Comparison of ENCODE assay signal across 22 mouse cellular contexts in the genomic region with DNA sequence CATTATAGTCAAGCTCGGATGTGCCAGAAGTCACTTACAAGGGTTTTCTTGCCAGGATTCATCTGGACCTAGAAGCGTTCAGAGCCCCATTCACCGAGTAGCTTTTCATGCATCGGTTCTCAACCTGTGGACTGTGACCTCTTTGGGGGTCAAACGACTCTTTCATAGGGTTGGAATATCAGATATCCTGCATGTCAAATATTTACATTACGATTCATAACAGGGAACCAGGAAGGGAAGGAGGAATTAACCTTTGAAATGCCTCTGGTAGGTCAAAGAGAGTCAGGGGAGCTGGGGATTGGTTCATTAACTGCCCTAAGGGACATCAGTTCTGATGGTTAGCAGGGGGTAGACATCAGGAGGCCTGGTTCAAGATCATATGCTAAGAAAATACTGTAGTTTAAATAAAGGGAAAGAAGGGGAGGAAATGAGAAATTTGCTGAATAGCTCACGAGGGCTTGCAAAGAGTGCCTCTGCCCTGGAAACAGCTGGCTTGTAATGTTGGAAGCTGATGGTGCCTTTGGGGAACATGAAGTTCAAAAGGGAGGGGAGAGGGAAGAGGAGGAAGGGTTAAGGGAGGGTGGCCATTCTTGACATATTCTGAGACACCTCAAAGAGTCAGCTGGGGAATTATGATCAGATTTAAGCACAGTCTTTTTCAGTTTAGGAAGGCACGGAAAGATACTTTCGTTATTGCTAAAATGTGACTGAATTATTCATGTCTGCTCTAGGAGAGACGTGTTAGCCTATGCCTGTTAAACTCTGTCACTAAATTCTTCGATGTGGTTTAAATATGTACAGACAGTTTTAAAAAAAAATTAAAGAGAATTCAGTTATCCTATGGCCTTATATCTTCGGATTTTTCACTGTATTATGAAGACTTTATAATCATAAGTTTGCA.
DNase-seq lines count a peak whose midpoint lies in the region; ATAC-seq and TF ChIP-seq lines count a peak whose summit lies in the region.
"Had no signal": no experiment of that assay in that cellular context is flagged by ENCODE, and none has a peak within 500 bp of the region (broad histone marks: within the 10 kb centered on the region; RNA-seq: fewer than 3 reads in every experiment).

No protein-coding gene starts in this region.

- peak; percentile 17 for DNase-seq in embryo, embryonic 11 days
- DNase-seq in embryo, embryonic 10 days (ENCODE audit: low spot score), result no peak
- no peak for DNase-seq in limb, embryonic 10.5 days (ENCODE audit: low spot score)
- no peak for DNase-seq in limb, embryonic 14.5 days (ENCODE audit: low spot score)
- no peak for DNase-seq in left cerebral cortex, postnatal 14 days (ENCODE audit: low spot score in 2 of 2)
- DNase-seq: adrenal gland, postnatal 14 days; cerebellum, adult 9-10 months; heart, postnatal 4 days; kidney, adult 11 months; kidney, postnatal 36 days; left cerebral cortex, postnatal 4 days; liver, postnatal 0 days; lung, postnatal 14 days; right cerebral cortex, postnatal 14 days had no signal

- intact Hi-C loops in left cerebral cortex, postnatal 14 days (cut with DNase I), result no loop called here

- H3K4me3 ChIP-seq in limb, embryonic 13.5 days, result no peak overlapping the region
- H3K4me3 ChIP-seq in limb, embryonic 10.5 days, result no peak overlapping the region
- no peak overlapping the region for H3K4me3 ChIP-seq in embryonic facial prominence, embryonic 12.5 days
- H3K4me3 ChIP-seq in limb, embryonic 14.5 days (replicated peaks; ENCODE audit: low read length), result no peak overlapping the region
- no peak overlapping the region for H3K4me3 ChIP-seq in hindbrain, embryonic 13.5 days
- H3K4me3 ChIP-seq: forebrain, embryonic 10.5 days; hindbrain, embryonic 15.5 days; kidney, embryonic 15.5 days had no signal

- H3K4me2 ChIP-seq in limb, embryonic 13.5 days (replicated peaks), result peak overlapping the region; percentile 17; the same call in 1 of the 2 replicates
- no peak overlapping the region for H3K4me2 ChIP-seq in embryonic facial prominence, embryonic 12.5 days (replicated peaks)
- peak overlapping the region; percentile 24; the same call in 1 of the 2 replicates for H3K4me2 ChIP-seq in limb, embryonic 14.5 days (replicated peaks; ENCODE audit: low read depth, low read length, severe bottlenecking)
- no peak overlapping the region for H3K4me2 ChIP-seq in hindbrain, embryonic 13.5 days
- H3K4me2 ChIP-seq: hindbrain, embryonic 15.5 days; kidney, embryonic 15.5 days; liver, embryonic 11.5 days had no signal

- ATAC-seq in limb, embryonic 13.5 days (ENCODE audit: low FRiP score, low read depth), result 0 out of 2 replicates have a peak, but pooled peaks have one; percentile 65
- ATAC-seq in embryonic facial prominence, embryonic 12.5 days (ENCODE audit: insufficient number of reproducible peaks, insufficient read depth, low FRiP score, low TSS enrichment), result peak; percentile 15; the same call in 1 of the 2 replicates
- no peak for ATAC-seq in limb, embryonic 14.5 days (ENCODE audit: low FRiP score, low read depth)
- no peak for ATAC-seq in hindbrain, embryonic 13.5 days (ENCODE audit: low FRiP score)
- ATAC-seq: forebrain, embryonic 16.5 days; liver, postnatal 0 days had no signal

- no peak overlapping the region for H3K9ac ChIP-seq in limb, embryonic 13.5 days
- no peak overlapping the region for H3K9ac ChIP-seq in embryonic facial prominence, embryonic 12.5 days
- no peak overlapping the region for H3K9ac ChIP-seq in limb, embryonic 14.5 days (ENCODE audit: low read depth, low read length, severe bottlenecking)
- no peak overlapping the region for H3K9ac ChIP-seq in hindbrain, embryonic 13.5 days
- H3K9ac ChIP-seq: hindbrain, embryonic 15.5 days; kidney, embryonic 15.5 days; liver, postnatal 0 days had no signal

- peaks cover 27% of the 10 kb centered on the region for H3K4me1 ChIP-seq in limb, embryonic 13.5 days
- H3K4me1 ChIP-seq in limb, embryonic 10.5 days, result peaks cover 3% of the 10 kb centered on the region
- peaks cover 14% of the 10 kb centered on the region for H3K4me1 ChIP-seq in embryonic facial prominence, embryonic 12.5 days
- 0 out of 2 replicates have a peak, but pooled peaks cover 8% of the 10 kb centered on the region for H3K4me1 ChIP-seq in limb, embryonic 14.5 days (ENCODE audit: control insufficient read depth, insufficient read depth, low read length)
- H3K4me1 ChIP-seq in hindbrain, embryonic 13.5 days (replicated peaks), result peaks cover 4% of the 10 kb centered on the region

- no peak for TF ChIP-seq POLR2A in limb, embryonic 14.5 days (IDR thresholded peaks at IDR 0.05; ENCODE audit: borderline replicate concordance, extremely low read depth, insufficient read depth, insufficient read length)

- no peaks in the 10 kb centered on the region for H3K36me3 ChIP-seq in limb, embryonic 13.5 days
- H3K36me3 ChIP-seq in limb, embryonic 10.5 days, result no peaks in the 10 kb centered on the region
- no peaks in the 10 kb centered on the region for H3K36me3 ChIP-seq in embryonic facial prominence, embryonic 12.5 days
- no peaks in the 10 kb centered on the region for H3K36me3 ChIP-seq in limb, embryonic 14.5 days (ENCODE audit: control insufficient read depth, insufficient read depth, low read length)
- H3K36me3 ChIP-seq in hindbrain, embryonic 13.5 days, result no peaks in the 10 kb centered on the region
- H3K36me3 ChIP-seq: forebrain, embryonic 10.5 days; hindbrain, embryonic 15.5 days; kidney, embryonic 15.5 days had no signal

- H3K9me3 ChIP-seq in limb, embryonic 13.5 days, result no peaks in the 10 kb centered on the region
- H3K9me3 ChIP-seq in limb, embryonic 10.5 days (replicated peaks), result no peaks in the 10 kb centered on the region
- no peaks in the 10 kb centered on the region for H3K9me3 ChIP-seq in embryonic facial prominence, embryonic 12.5 days
- H3K9me3 ChIP-seq in limb, embryonic 14.5 days (ENCODE audit: control insufficient read depth, low read length), result no peaks in the 10 kb centered on the region
- H3K9me3 ChIP-seq in hindbrain, embryonic 13.5 days, result no peaks in the 10 kb centered on the region
- H3K9me3 ChIP-seq: forebrain, embryonic 10.5 days; hindbrain, embryonic 15.5 days; kidney, embryonic 15.5 days had no signal

- 0 out of 2 replicates have a peak, but pooled peaks cover 7% of the 10 kb centered on the region for H3K27me3 ChIP-seq in limb, embryonic 13.5 days
- H3K27me3 ChIP-seq in limb, embryonic 10.5 days (ENCODE audit: low read depth, poor library complexity, severe bottlenecking), result peaks cover 5% of the 10 kb centered on the region; the same call in 1 of the 2 replicates
- H3K27me3 ChIP-seq in embryonic facial prominence, embryonic 12.5 days, result no peaks in the 10 kb centered on the region
- H3K27me3 ChIP-seq in limb, embryonic 14.5 days (ENCODE audit: control insufficient read depth, insufficient read depth, low read length), result no peaks in the 10 kb centered on the region
- H3K27me3 ChIP-seq in hindbrain, embryonic 13.5 days, result peaks cover 3% of the 10 kb centered on the region; the same call in 1 of the 2 replicates
- H3K27me3 ChIP-seq: hindbrain, embryonic 15.5 days; kidney, embryonic 15.5 days had no signal

- peak overlapping the region; percentile 33; the same call in 1 of the 2 replicates for H3K27ac ChIP-seq in limb, embryonic 13.5 days
- no peak overlapping the region for H3K27ac ChIP-seq in limb, embryonic 10.5 days
- H3K27ac ChIP-seq in embryonic facial prominence, embryonic 12.5 days, result no peak overlapping the region
- no peak overlapping the region for H3K27ac ChIP-seq in limb, embryonic 14.5 days (replicated peaks; ENCODE audit: low read depth, low read length)
- no peak overlapping the region for H3K27ac ChIP-seq in hindbrain, embryonic 13.5 days
- H3K27ac ChIP-seq: forebrain, embryonic 10.5 days; hindbrain, embryonic 15.5 days; kidney, embryonic 15.5 days had no signal

- 58% methylated on average over 12 of the region's 12 CpGs for WGBS in limb, embryonic 13.5 days
- WGBS in limb, embryonic 10.5 days, result 88% methylated on average over 12 of the region's 12 CpGs
- 50% methylated on average over 12 of the region's 12 CpGs for WGBS in embryonic facial prominence, embryonic 12.5 days
- 48% methylated on average over 12 of the region's 12 CpGs for WGBS in limb, embryonic 14.5 days
- 76% methylated on average over 12 of the region's 12 CpGs for WGBS in hindbrain, embryonic 13.5 days

Comparison
In these comparisons a context has a peak if more than half of its experiments do, and no peak if none do; other contexts are left out.
1. ATAC-seq: peak in limb, embryonic 13.5 days (single experiment) and embryonic facial prominence, embryonic 12.5 days (single experiment); none in limb, embryonic 14.5 days (single experiment) and hindbrain, embryonic 13.5 days (single experiment).
2. H3K4me2 ChIP-seq: peak in limb, embryonic 13.5 days (single experiment) and limb, embryonic 14.5 days (single experiment); none in embryonic facial prominence, embryonic 12.5 days (single experiment) and hindbrain, embryonic 13.5 days (single experiment).